Mouse (Mus musculus) ovary, postnatal 10 days (tissue): Measurements from ENCODE around the gene Gm4312.
"Not testable (repeated sequence)": the region's sequence is repeated elsewhere in the genome, so short reads cannot be mapped to it uniquely, and the experiment has no call there.

Experiments used
- DNase-seq: peaks from one replicate; pipeline ENCODE4 v3.0.0; 2022; ENCODE audit warnings: low spot score

Gene Gm4312

GRCm38 (mm10) chr10:100382460-100382859 is at the start of gene Gm4312:
TSS of gene Gm4312 (minus strand) at chr10:100382560.
- not testable (repeated sequence) for DNase-seq

GRCm38 (mm10) chr10:100427592-100427991 is 45.2 kb upstream of the Gm4312 start:
- no peak for DNase-seq

- no peak for DNase-seq
Observed at GRCm38 (mm10) chr10:100415566-100415965, 33.2 kb upstream of the Gm4312 start.

GRCm38 (mm10) chr10:100402301-100402700 is 19.9 kb upstream of the Gm4312 start:
- not testable (repeated sequence) for DNase-seq

GRCm38 (mm10) chr10:100361038-100361437 is 21.3 kb downstream of the Gm4312 start, which contains the start of gene Gm4307:
TSS of gene Gm4307 (plus strand) at chr10:100361338.
- DNase-seq = not testable (repeated sequence)

GRCm38 (mm10) chr10:100356841-100357240 is 25.5 kb downstream of the Gm4312 start:
- DNase-seq = peak; percentile 10

- DNase-seq = not testable (repeated sequence)
Observed at GRCm38 (mm10) chr10:100350793-100351192, 31.6 kb downstream of the Gm4312 start, which contains the start of gene Gm4305. TSS of gene Gm4305 (plus strand) at chr10:100351093.

GRCm38 (mm10) chr10:100345672-100346071 is 36.7 kb downstream of the Gm4312 start, which contains the start of gene Gm4303:
TSS of gene Gm4303 (plus strand) at chr10:100345972.
- not testable (repeated sequence) for DNase-seq

GRCm38 (mm10) chr10:100340536-100340935 is 41.8 kb downstream of the Gm4312 start, which contains the start of gene Gm4302:
TSS of gene Gm4302 (plus strand) at chr10:100340836.
- DNase-seq = not testable (repeated sequence)

GRCm38 (mm10) chr10:100335376-100335775 is 47.0 kb downstream of the Gm4312 start, which contains the start of gene Gm4301:
TSS of gene Gm4301 (plus strand) at chr10:100335676.
- not testable (repeated sequence) for DNase-seq
